Mouse (Mus musculus): Measurements from ENCODE around the gene Rgl2.
"Not testable (repeated sequence)": the region's sequence is repeated elsewhere in the genome, so short reads cannot be mapped to it uniquely, and the experiment has no call there.

Rgl2 gene

GRCm38 (mm10) chr17:33929371-33930279 lies at the start of gene Rgl2:
TSS of gene Rgl2 (plus strand) at chr17:33929543.
- peak; percentile 83 for DNase-seq (ENCODE audit: low spot score)

- DNase-seq (ENCODE audit: low spot score): not testable (repeated sequence)
Measured at GRCm38 (mm10) chr17:33884320-33884719, 45.0 kb upstream of the Rgl2 start.

- not testable (repeated sequence) for DNase-seq (ENCODE audit: low spot score)
Measured at GRCm38 (mm10) chr17:33887802-33888201, 41.5 kb upstream of the Rgl2 start.

GRCm38 (mm10) chr17:33888230-33888629 lies 41.1 kb upstream of the Rgl2 start:
- not testable (repeated sequence) for DNase-seq (ENCODE audit: low spot score)

GRCm38 (mm10) chr17:33889941-33890532 lies 39.3 kb upstream of the Rgl2 start:
- DNase-seq (ENCODE audit: low spot score): not testable (repeated sequence)

- peak; percentile 100 for DNase-seq (ENCODE audit: low spot score)
Measured at GRCm38 (mm10) chr17:33890533-33891059, 38.7 kb upstream of the Rgl2 start, which contains the start of gene Kifc1. TSS of gene Kifc1 (minus strand) at chr17:33890661.

GRCm38 (mm10) chr17:33891357-33891756 lies 38.0 kb upstream of the Rgl2 start:
- DNase-seq (ENCODE audit: low spot score): no peak

- not testable (repeated sequence) for DNase-seq (ENCODE audit: low spot score)
Measured at GRCm38 (mm10) chr17:33891892-33892291, 37.5 kb upstream of the Rgl2 start.

- DNase-seq (ENCODE audit: low spot score): no peak
Measured at GRCm38 (mm10) chr17:33892429-33892828, 36.9 kb upstream of the Rgl2 start.

GRCm38 (mm10) chr17:33893011-33893410 lies 36.3 kb upstream of the Rgl2 start:
- DNase-seq (ENCODE audit: low spot score): not testable (repeated sequence)

GRCm38 (mm10) chr17:33897114-33897794 lies 32.1 kb upstream of the Rgl2 start:
- no peak for DNase-seq (ENCODE audit: low spot score)

GRCm38 (mm10) chr17:33898193-33898592 lies 31.1 kb upstream of the Rgl2 start:
- not testable (repeated sequence) for DNase-seq (ENCODE audit: low spot score)

- DNase-seq (ENCODE audit: low spot score): no peak
Measured at GRCm38 (mm10) chr17:33899642-33900041, 29.7 kb upstream of the Rgl2 start.

- DNase-seq (ENCODE audit: low spot score): no peak
Measured at GRCm38 (mm10) chr17:33900281-33900988, 28.9 kb upstream of the Rgl2 start.

- no peak for DNase-seq (ENCODE audit: low spot score)
Measured at GRCm38 (mm10) chr17:33900989-33901314, 28.4 kb upstream of the Rgl2 start.

GRCm38 (mm10) chr17:33901653-33902052 lies 27.7 kb upstream of the Rgl2 start:
- no peak for DNase-seq (ENCODE audit: low spot score)

- DNase-seq (ENCODE audit: low spot score): no peak
Measured at GRCm38 (mm10) chr17:33902079-33902478, 27.3 kb upstream of the Rgl2 start.

GRCm38 (mm10) chr17:33902491-33902890 lies 26.9 kb upstream of the Rgl2 start:
- no peak for DNase-seq (ENCODE audit: low spot score)

GRCm38 (mm10) chr17:33903911-33904651 lies 25.3 kb upstream of the Rgl2 start:
- DNase-seq (ENCODE audit: low spot score): not testable (repeated sequence)

- not testable (repeated sequence) for DNase-seq (ENCODE audit: low spot score)
Measured at GRCm38 (mm10) chr17:33904835-33905234, 24.5 kb upstream of the Rgl2 start, which contains the start of gene Platr17. TSS of gene Platr17 (plus strand) at chr17:33905135.

All from ovary, adult 18-20 months (tissue).